8 mouse cellular contexts compared by ENCODE assay signal in genomic region chr16:48570354-48570753, GRCm38 (mm10).
DNase-seq lines count a peak whose midpoint lies in the region; ATAC-seq lines count a peak whose summit lies in the region.

No protein-coding gene starts in this region.

- 15% methylated on average over 9 of the region's 9 CpGs for WGBS in limb, embryonic 12.5 days
- WGBS in stomach, embryonic 15.5 days = 17% methylated on average over 9 of the region's 9 CpGs

- intact Hi-C loops in heart, postnatal 25 days (cut with DNase I) = no loop called here

- H3K4me3 ChIP-seq in limb, embryonic 12.5 days (replicated peaks) = no peak overlapping the region
- H3K4me3 ChIP-seq in stomach, embryonic 15.5 days (replicated peaks) = no peak overlapping the region

- H3K36me3 ChIP-seq in limb, embryonic 12.5 days = no peaks in the 10 kb centered on the region
- H3K36me3 ChIP-seq in stomach, embryonic 15.5 days = no peaks in the 10 kb centered on the region

- no peak overlapping the region for H3K27ac ChIP-seq in limb, embryonic 12.5 days
- no peak overlapping the region for H3K27ac ChIP-seq in stomach, embryonic 15.5 days

- peak; percentile 19 for DNase-seq in heart, adult 8-10 months (ENCODE audit: low spot score)
- no peak for DNase-seq in heart, postnatal 25 days (ENCODE audit: low spot score)
- peak; percentile 78 for DNase-seq in cerebellum, adult 9-10 months
- DNase-seq in frontal cortex, postnatal 14 days (ENCODE audit: low spot score in 2 of 2) = peak; percentile 11 to 65
- peak; percentile 32 to 71 for DNase-seq in kidney, adult 8-10 months
- peak; percentile 5 to 21 for DNase-seq in natural killer cell, adult 2 months (ENCODE audit: low spot score in 2 of 2)

- H3K9ac ChIP-seq in limb, embryonic 12.5 days (replicated peaks) = no peak overlapping the region
- no peak overlapping the region for H3K9ac ChIP-seq in stomach, embryonic 15.5 days

- H3K4me1 ChIP-seq in limb, embryonic 12.5 days (replicated peaks) = no peaks in the 10 kb centered on the region
- no peaks in the 10 kb centered on the region for H3K4me1 ChIP-seq in stomach, embryonic 15.5 days

- H3K4me2 ChIP-seq in limb, embryonic 12.5 days = no peak overlapping the region
- H3K4me2 ChIP-seq in stomach, embryonic 15.5 days = no peak overlapping the region

- H3K9me3 ChIP-seq in limb, embryonic 12.5 days = no peaks in the 10 kb centered on the region
- no peaks in the 10 kb centered on the region for H3K9me3 ChIP-seq in stomach, embryonic 15.5 days

- ATAC-seq in limb, embryonic 12.5 days (ENCODE audit: insufficient number of reproducible peaks, insufficient read depth, low FRiP score, low TSS enrichment, low read depth) = peak; percentile 56; the same call in 1 of the 2 replicates
- ATAC-seq in stomach, embryonic 15.5 days (ENCODE audit: insufficient read depth, low FRiP score, low read depth) = 0 out of 2 replicates have a peak, but pooled peaks have one; percentile 47

- H3K27me3 ChIP-seq in limb, embryonic 12.5 days = no peaks in the 10 kb centered on the region
- no peaks in the 10 kb centered on the region for H3K27me3 ChIP-seq in stomach, embryonic 15.5 days (replicated peaks)
